Mouse (Mus musculus): ENCODE results near the gene Duxbl1.
"Not testable (repeated sequence)": the region's sequence is repeated elsewhere in the genome, so short reads cannot be mapped to it uniquely, and the experiment has no call there.

- not testable (repeated sequence) for TF ChIP-seq CTCF (IDR thresholded peaks at IDR 0.05; ENCODE audit: control insufficient read depth, insufficient read depth, insufficient replicate concordance, low read depth, low read length); POLR2A (IDR thresholded peaks at IDR 0.05; ENCODE audit: control insufficient read depth, low read depth, low read length)
These were observed 1.0 kb downstream of the Duxbl1 start for GRCm38 (mm10) chr14:25979242-25979941.
